Mouse (Mus musculus): ENCODE measurements around the gene Nrbp1.

DNA sequence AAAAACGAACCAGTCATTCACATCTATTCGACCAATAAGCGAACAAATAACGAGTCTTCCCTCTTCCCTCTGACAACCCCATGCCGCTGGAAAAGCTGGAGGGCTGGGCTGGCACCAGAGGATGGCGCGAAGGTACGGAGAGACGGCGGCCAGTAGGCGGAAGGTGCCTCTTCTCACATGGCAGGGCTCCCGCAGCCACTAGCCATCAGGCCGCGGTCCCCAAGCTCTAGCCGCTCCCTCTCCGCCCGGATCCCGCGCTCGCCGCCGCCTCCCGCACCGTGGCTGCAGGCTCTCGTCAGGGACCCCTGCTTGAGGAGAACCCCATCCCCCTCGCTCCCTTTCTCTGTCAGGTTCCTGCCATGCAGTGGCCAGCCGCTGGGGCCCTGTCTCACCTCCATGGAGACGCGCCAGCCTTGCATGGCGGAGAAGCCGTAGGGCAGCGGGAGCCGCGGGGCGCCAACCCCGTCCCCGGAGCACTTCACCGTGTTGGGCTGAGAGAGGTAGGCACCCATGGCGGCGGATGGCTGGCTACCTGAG lies 20.7 kb upstream of the Nrbp1 start:
- TF ChIP-seq CTCF (IDR thresholded peaks at IDR 0.05; ENCODE audit: borderline replicate concordance, insufficient read depth, low read depth, low read length) (no peak), POLR2A (IDR thresholded peaks at IDR 0.05; ENCODE audit: borderline replicate concordance, insufficient read depth, low read length) (no peak)

All from cerebellum, adult 2 months (tissue).